Mouse (Mus musculus): ENCODE measurements around the gene Lsg1. TPM values are rescaled to one million over a fixed set of nuclear protein-coding genes. Genes with fewer than 3 reads are reported as not detected.

The Lsg1 gene
- polyA plus RNA-seq, 1 experiment from 2014 or later: 45.5 TPM

- WGBS: under 1% methylated on average over 63 of the region's 63 CpGs
- H3K4me1 ChIP-seq (replicated peaks): peaks cover 49% of the 10 kb centered on the region
Observed at GRCm38 (mm10) chr16:30599491-30600268, 12.3 kb upstream of the Lsg1 start, which contains the start of gene Fam43a. Fam43a (plus strand) TSS chr16:30599723.

GRCm38 (mm10) chr16:30596959-30597681 lies 9.7 kb upstream of the Lsg1 start:
- Histone ChIP-seq H3K9ac (peak overlapping the region; percentile 9; the same call in 1 of the 2 replicates), H3K27ac (replicated peaks) (no peak overlapping the region), H3K36me3 (no peaks in the 10 kb centered on the region), H3K27me3 (0 out of 2 replicates have a peak, but pooled peaks cover 3% of the 10 kb centered on the region), H3K4me3 (peak overlapping the region; percentile 26), H3K4me2 (peak overlapping the region; percentile 56), H3K9me3 (no peaks in the 10 kb centered on the region), H3K4me1 (replicated peaks) (peaks cover 39% of the 10 kb centered on the region)
- WGBS: 10% methylated on average over 16 of the region's 16 CpGs
- peak; percentile 52 for ATAC-seq (ENCODE audit: low FRiP score, low read depth)

More at GRCm38 (mm10) chr16:30599491-30600268, 12.3 kb upstream of the Lsg1 start, which contains the start of gene Fam43a:
- Histone ChIP-seq H3K9me3 (no peaks in the 10 kb centered on the region), H3K36me3 (no peaks in the 10 kb centered on the region), H3K4me3 (peak within 1 kb of the TSS; percentile 48), H3K9ac (peak within 1 kb of the TSS; percentile 42), H3K4me2 (peak within 1 kb of the TSS; percentile 82), H3K27ac (replicated peaks) (peak within 1 kb of the TSS; percentile 49), H3K27me3 (0 out of 2 replicates have a peak, but pooled peaks cover 7% of the 10 kb centered on the region)
- peak; percentile 81 for ATAC-seq (ENCODE audit: low FRiP score, low read depth)

GRCm38 (mm10) chr16:30595835-30596557 lies 8.6 kb upstream of the Lsg1 start:
- Histone ChIP-seq H3K4me3 (no peak overlapping the region), H3K9ac (no peak overlapping the region), H3K9me3 (no peaks in the 10 kb centered on the region), H3K27me3 (0 out of 2 replicates have a peak, but pooled peaks cover 3% of the 10 kb centered on the region), H3K36me3 (no peaks in the 10 kb centered on the region), H3K27ac (replicated peaks) (no peak overlapping the region), H3K4me1 (replicated peaks) (peaks cover 28% of the 10 kb centered on the region), H3K4me2 (no peak overlapping the region)
- ATAC-seq (ENCODE audit: low FRiP score, low read depth): no peak
- WGBS: 58% methylated on average over 14 of the region's 14 CpGs

- Histone ChIP-seq H3K4me2 (no peak overlapping the region), H3K27ac (replicated peaks) (no peak overlapping the region), H3K4me3 (no peak overlapping the region), H3K4me1 (replicated peaks) (peaks cover 21% of the 10 kb centered on the region), H3K36me3 (no peaks in the 10 kb centered on the region), H3K27me3 (0 out of 2 replicates have a peak, but pooled peaks cover 3% of the 10 kb centered on the region), H3K9ac (no peak overlapping the region), H3K9me3 (no peaks in the 10 kb centered on the region)
- 51% methylated on average over 3 of the region's 3 CpGs for WGBS
- no peak for ATAC-seq (ENCODE audit: low FRiP score, low read depth)
Observed at GRCm38 (mm10) chr16:30595356-30595755, 8.0 kb upstream of the Lsg1 start.

- ATAC-seq (ENCODE audit: low FRiP score, low read depth): no peak
- no peak overlapping the region for H3K9ac ChIP-seq
- WGBS: 47% methylated on average over 3 of the region's 3 CpGs
- peaks cover 5% of the 10 kb centered on the region for H3K4me1 ChIP-seq (replicated peaks)
- no peaks in the 10 kb centered on the region for H3K9me3 ChIP-seq
- H3K4me3 ChIP-seq: no peak overlapping the region
- no peaks in the 10 kb centered on the region for H3K36me3 ChIP-seq
- no peaks in the 10 kb centered on the region for H3K27me3 ChIP-seq
- H3K27ac ChIP-seq (replicated peaks): no peak overlapping the region
- no peak overlapping the region for H3K4me2 ChIP-seq
Observed at GRCm38 (mm10) chr16:30591990-30592389, 4.6 kb upstream of the Lsg1 start.

- no peaks in the 10 kb centered on the region for H3K9me3 ChIP-seq
- H3K9ac ChIP-seq: no peak overlapping the region
- H3K4me1 ChIP-seq (replicated peaks): peaks cover 11% of the 10 kb centered on the region
- no peaks in the 10 kb centered on the region for H3K27me3 ChIP-seq
- H3K36me3 ChIP-seq: no peaks in the 10 kb centered on the region
- WGBS: 43% methylated on average over 7 of the region's 7 CpGs
- no peak overlapping the region for H3K4me2 ChIP-seq
- no peak overlapping the region for H3K4me3 ChIP-seq
- H3K27ac ChIP-seq (replicated peaks): no peak overlapping the region
- ATAC-seq (ENCODE audit: low FRiP score, low read depth): no peak
Observed at GRCm38 (mm10) chr16:30590264-30591209, 3.1 kb upstream of the Lsg1 start.

- H3K9ac ChIP-seq: peak overlapping the region; percentile 49
- peak overlapping the region; percentile 79 for H3K27ac ChIP-seq (replicated peaks)
- H3K4me3 ChIP-seq: peak overlapping the region; percentile 59
- ATAC-seq (ENCODE audit: low FRiP score, low read depth): peak; percentile 45
- no peaks in the 10 kb centered on the region for H3K9me3 ChIP-seq
- H3K4me2 ChIP-seq: peak overlapping the region; percentile 65
- H3K27me3 ChIP-seq: no peaks in the 10 kb centered on the region
- 3% methylated on average over 19 of the region's 19 CpGs for WGBS
- peaks cover 13% of the 10 kb centered on the region for H3K4me1 ChIP-seq (replicated peaks)
- H3K36me3 ChIP-seq: peaks cover 21% of the 10 kb centered on the region
Observed at GRCm38 (mm10) chr16:30586935-30587493, 378 bp downstream of the Lsg1 start.

GRCm38 (mm10) chr16:30580765-30581164 lies 6.6 kb downstream of the Lsg1 start:
- WGBS: 92% methylated on average over 5 of the region's 5 CpGs
- peaks cover 79% of the 10 kb centered on the region for H3K36me3 ChIP-seq
- H3K4me3 ChIP-seq: no peak overlapping the region

GRCm38 (mm10) chr16:30576392-30576791 lies 11.0 kb downstream of the Lsg1 start:
- Histone ChIP-seq H3K36me3 (peaks cover 84% of the 10 kb centered on the region), H3K4me2 (no peak overlapping the region), H3K27me3 (no peaks in the 10 kb centered on the region), H3K9me3 (no peaks in the 10 kb centered on the region), H3K4me1 (replicated peaks) (no peaks in the 10 kb centered on the region), H3K27ac (replicated peaks) (no peak overlapping the region), H3K4me3 (no peak overlapping the region), H3K9ac (no peak overlapping the region)
- ATAC-seq (ENCODE audit: low FRiP score, low read depth): no peak
- 88% methylated on average over 1 of the region's 1 CpGs for WGBS

More at GRCm38 (mm10) chr16:30580765-30581164, 6.6 kb downstream of the Lsg1 start:
- Histone ChIP-seq H3K9me3 (no peaks in the 10 kb centered on the region), H3K4me1 (replicated peaks) (0 out of 2 replicates have a peak, but pooled peaks cover 4% of the 10 kb centered on the region), H3K9ac (no peak overlapping the region), H3K4me2 (no peak overlapping the region), H3K27ac (replicated peaks) (no peak overlapping the region), H3K27me3 (no peaks in the 10 kb centered on the region)
- no peak for ATAC-seq (ENCODE audit: low FRiP score, low read depth)

GRCm38 (mm10) chr16:30575815-30576214 lies 11.6 kb downstream of the Lsg1 start:
- no peak overlapping the region for H3K4me2 ChIP-seq
- 95% methylated on average over 7 of the region's 7 CpGs for WGBS
- H3K9me3 ChIP-seq: no peaks in the 10 kb centered on the region
- H3K4me1 ChIP-seq (replicated peaks): no peaks in the 10 kb centered on the region
- no peak overlapping the region for H3K9ac ChIP-seq
- no peak for ATAC-seq (ENCODE audit: low FRiP score, low read depth)
- H3K27me3 ChIP-seq: no peaks in the 10 kb centered on the region
- H3K36me3 ChIP-seq: peaks cover 84% of the 10 kb centered on the region
- H3K27ac ChIP-seq (replicated peaks): no peak overlapping the region
- H3K4me3 ChIP-seq: no peak overlapping the region

Measured in hindbrain, embryonic 15.5 days (tissue).